Mouse (Mus musculus): Measurements from ENCODE around the gene Aamp.

DNA sequence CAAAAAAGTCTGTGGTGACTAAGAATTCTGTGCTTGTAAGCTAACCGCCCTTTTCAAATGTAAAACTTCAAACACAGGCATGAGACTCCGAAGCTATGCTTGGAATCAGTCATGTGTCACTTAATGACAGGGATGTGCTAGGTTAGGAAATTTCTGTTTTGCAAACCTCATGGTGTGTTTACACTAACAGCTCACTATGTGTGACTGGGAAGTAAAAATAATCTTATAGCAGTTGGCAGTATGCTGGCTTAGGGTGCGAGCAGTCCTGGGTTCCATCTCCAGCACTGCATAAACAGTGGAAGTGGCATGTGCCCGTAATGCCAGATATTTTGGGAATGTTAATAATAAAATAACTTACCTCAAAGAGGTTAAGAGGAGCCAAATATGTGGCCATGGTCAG is 20.4 kb upstream of the Aamp start:
- no peak for TF ChIP-seq CTCF (IDR thresholded peaks at IDR 0.05; ENCODE audit: insufficient read depth, low read depth, low read length)
- no peak for TF ChIP-seq POLR2A (IDR thresholded peaks at IDR 0.05; ENCODE audit: insufficient read depth, low read depth, low read length)
